Mouse (Mus musculus) MEL (cell line): Measurements from ENCODE around the gene Tcte2. TPM values are rescaled to one million over a fixed set of nuclear protein-coding genes. Genes with fewer than 3 reads are reported as not detected.

Experiments
- DNase-seq: peaks from one replicate; pipeline ENCODE4 v3.0.0; 2011; ENCODE audit warnings: low read depth, low spot score
- H3K27ac ChIP-seq: 2 replicates; pipeline ENCODE4 v1.5.1; 2012; ENCODE audit warnings: low read depth, mild to moderate bottlenecking, control low read depth, low read length, moderate library complexity; ENCODE audit not compliant: control insufficient read depth
- H3K27me3 ChIP-seq, 2 experiments: fragments of 150-350 bp in 1 of 2; sonication (generic) in 1 of 2; 2 replicates each; pipeline ENCODE4 v1.6.1; 2012; ENCODE audit warnings: low read length in 2 of 2, mild to moderate bottlenecking in 2 of 2, improper control_type of control experiment in 1 of 2, moderate library complexity in 1 of 2; ENCODE audit not compliant: insufficient read depth in 2 of 2, control insufficient read depth in 1 of 2
- H3K36me3 ChIP-seq, 2 experiments: 2 replicates each; pipeline ENCODE4 v1.6.1; 2012 to 2014; ENCODE audit warnings: low read length in 2 of 2, improper control_type of control experiment in 1 of 2, inconsistent platforms in 1 of 2, mild to moderate bottlenecking in 1 of 2; ENCODE audit not compliant: insufficient read depth in 2 of 2, control insufficient read depth in 1 of 2
- H3K4me1 ChIP-seq, 2 experiments: fragments of 150-350 bp in 1 of 2; sonication (generic) in 1 of 2; 2 replicates each; pipeline ENCODE4 v1.6.1; 2012; ENCODE audit warnings: low read length in 2 of 2, improper control_type of control experiment in 1 of 2, mild to moderate bottlenecking in 1 of 2; ENCODE audit not compliant: insufficient read depth in 2 of 2, control insufficient read depth in 1 of 2
- H3K4me3 ChIP-seq, 2 experiments: fragments of 150-350 bp in 1 of 2; sonication (generic) in 1 of 2; 2 replicates each; pipeline ENCODE4 v1.5.1; 2012; ENCODE audit warnings: low read depth in 2 of 2, low read length in 2 of 2, mild to moderate bottlenecking in 2 of 2, moderate library complexity in 2 of 2, control low read depth in 1 of 2, improper control_type of control experiment in 1 of 2; ENCODE audit not compliant: control insufficient read depth in 1 of 2, insufficient read depth in 1 of 2
- H3K79me2 ChIP-seq: 2 replicates; pipeline ENCODE4 v1.6.1; 2012; ENCODE audit warnings: mild to moderate bottlenecking, low read length, moderate library complexity; ENCODE audit not compliant: control insufficient read depth, poor library complexity, insufficient read depth
- H3K9ac ChIP-seq: 2 replicates; pipeline ENCODE4 v1.6.1; 2012; ENCODE audit warnings: low read depth, mild to moderate bottlenecking, control low read depth, low read length, moderate library complexity; ENCODE audit not compliant: control insufficient read depth, poor library complexity, severe bottlenecking
- H3K9me3 ChIP-seq: fragments of 150-350 bp; sonication (generic); replicated peaks from 2 replicates; pipeline ENCODE4 v1.6.1; 2012; ENCODE audit warnings: mild to moderate bottlenecking, low read length, improper control_type of control experiment, moderate library complexity; ENCODE audit not compliant: insufficient read depth
- BHLHE40 ChIP-seq: IDR thresholded peaks from 2 replicates; pipeline ENCODE4 v1.6.1; 2012; ENCODE audit warnings: low read depth, mild to moderate bottlenecking, inconsistent platforms, low read length, improper control_type of control experiment, borderline replicate concordance
- CHD2 ChIP-seq: IDR thresholded peaks from 2 replicates; pipeline ENCODE4 v1.6.1; 2011; ENCODE audit warnings: low read length, improper control_type of control experiment
- E2F4 ChIP-seq: IDR thresholded peaks from 2 replicates; pipeline ENCODE4 v1.6.1; 2011; ENCODE audit warnings: low read depth, low read length, improper control_type of control experiment, borderline replicate concordance
- ELF1 ChIP-seq: IDR thresholded peaks from 2 replicates; pipeline ENCODE4 v1.6.1; 2014; ENCODE audit warnings: low read depth, mild to moderate bottlenecking, inconsistent platforms, low read length, improper control_type of control experiment, moderate library complexity
- EP300 ChIP-seq, 2 experiments: IDR thresholded peaks; 2 replicates each; pipeline ENCODE4 v1.6.1; 2011; ENCODE audit warnings: improper control_type of control experiment in 2 of 2, low read length in 2 of 2, low read depth in 1 of 2, mild to moderate bottlenecking in 1 of 2
- GATA1 ChIP-seq: IDR thresholded peaks from 2 replicates; pipeline ENCODE4 v1.6.1; 2011; ENCODE audit warnings: low read depth, low read length, improper control_type of control experiment
- MAZ ChIP-seq: IDR thresholded peaks from 2 replicates; pipeline ENCODE4 v1.6.1; 2012; ENCODE audit warnings: low read depth, mild to moderate bottlenecking, inconsistent platforms, low read length, improper control_type of control experiment
- MYB ChIP-seq: IDR thresholded peaks from 2 replicates; pipeline ENCODE4 v1.6.1; 2011; ENCODE audit warnings: mild to moderate bottlenecking, low read depth, low read length, improper control_type of control experiment
- MYC ChIP-seq: IDR thresholded peaks from 2 replicates; pipeline ENCODE4 v1.6.1; 2011; ENCODE audit warnings: low read depth, mild to moderate bottlenecking, low read length, improper control_type of control experiment, moderate library complexity
- NRF1 ChIP-seq: IDR thresholded peaks from 2 replicates; pipeline ENCODE4 v1.6.1; 2014; ENCODE audit warnings: low read depth, mild to moderate bottlenecking, inconsistent platforms, low read length, improper control_type of control experiment, moderate library complexity; ENCODE audit not compliant: poor library complexity, insufficient read depth, severe bottlenecking
- POLR2A ChIP-seq, 2 experiments: IDR thresholded peaks; 2 replicates each; pipeline ENCODE4 v1.6.1; 2011 to 2012; ENCODE audit warnings: low read length in 2 of 2, mild to moderate bottlenecking in 2 of 2, control low read depth in 1 of 2, improper control_type of control experiment in 1 of 2, low read depth in 1 of 2, moderate library complexity in 1 of 2; ENCODE audit not compliant: control insufficient read depth in 1 of 2, insufficient read depth in 1 of 2, poor library complexity in 1 of 2
- POLR2AphosphoS2 ChIP-seq: IDR thresholded peaks from 2 replicates; pipeline ENCODE4 v1.6.1; 2011; ENCODE audit warnings: low read length, improper control_type of control experiment
- POLR2AphosphoS5 ChIP-seq: IDR thresholded peaks from 2 replicates; pipeline ENCODE4 v1.6.1; 2012; ENCODE audit warnings: low read depth, borderline replicate concordance, mild to moderate bottlenecking, inconsistent platforms, low read length, moderate library complexity, mixed read lengths
- RAD21 ChIP-seq: IDR thresholded peaks from 2 replicates; pipeline ENCODE4 v1.6.1; 2011; ENCODE audit warnings: mild to moderate bottlenecking, low read depth, low read length, improper control_type of control experiment
- RCOR1 ChIP-seq: IDR thresholded peaks from 2 replicates; pipeline ENCODE4 v1.6.1; 2012; ENCODE audit warnings: low read depth, mild to moderate bottlenecking, inconsistent platforms, low read length, improper control_type of control experiment
- SIN3A ChIP-seq: IDR thresholded peaks from 2 replicates; pipeline ENCODE4 v1.6.1; 2012; ENCODE audit warnings: low read length, improper control_type of control experiment, inconsistent platforms
- TAL1 ChIP-seq: IDR thresholded peaks from 2 replicates; pipeline ENCODE4 v1.6.1; 2012; ENCODE audit warnings: mild to moderate bottlenecking, inconsistent platforms, low read length, moderate library complexity, mixed read lengths
- TBP ChIP-seq: IDR thresholded peaks from 2 replicates; pipeline ENCODE4 v1.8.0; 2011; ENCODE audit warnings: low read depth, low read length, improper control_type of control experiment
- TCF12 ChIP-seq: IDR thresholded peaks from 2 replicates; pipeline ENCODE4 v1.6.1; 2014; ENCODE audit warnings: low read depth, mild to moderate bottlenecking, inconsistent platforms, low read length, improper control_type of control experiment, moderate library complexity
- UBTF ChIP-seq: IDR thresholded peaks from 2 replicates; pipeline ENCODE4 v1.6.1; 2012; ENCODE audit warnings: low read depth, mild to moderate bottlenecking, inconsistent platforms, low read length, improper control_type of control experiment, moderate library complexity, borderline replicate concordance; ENCODE audit not compliant: insufficient read depth
- USF1 ChIP-seq: IDR thresholded peaks from 2 replicates; pipeline ENCODE4 v1.6.1; 2014; ENCODE audit warnings: low read depth, mild to moderate bottlenecking, inconsistent platforms, low read length, improper control_type of control experiment, moderate library complexity
- USF2 ChIP-seq, 2 experiments: IDR thresholded peaks; 2 replicates each; pipeline ENCODE4 v1.6.1; 2011 to 2012; ENCODE audit warnings: improper control_type of control experiment in 2 of 2, low read length in 2 of 2, borderline replicate concordance in 1 of 2, inconsistent platforms in 1 of 2, low read depth in 1 of 2, mild to moderate bottlenecking in 1 of 2; ENCODE audit not compliant: insufficient read depth in 1 of 2
- ZKSCAN1 ChIP-seq: IDR thresholded peaks from 2 replicates; pipeline ENCODE4 v1.6.1; 2012; ENCODE audit warnings: low read depth, mild to moderate bottlenecking, inconsistent platforms, low read length, improper control_type of control experiment, moderate library complexity
- ZMIZ1 ChIP-seq: IDR thresholded peaks from 2 replicates; pipeline ENCODE4 v1.6.1; 2012; ENCODE audit warnings: low read depth, mild to moderate bottlenecking, inconsistent platforms, low read length, improper control_type of control experiment, moderate library complexity
- ZNF384 ChIP-seq: IDR thresholded peaks from 2 replicates; pipeline ENCODE4 v1.6.1; 2012; ENCODE audit warnings: low read depth, mild to moderate bottlenecking, inconsistent platforms, low read length, improper control_type of control experiment
- polyA plus RNA-seq, 2 experiments: library from polyadenylated mRNA; stranded (reverse) in 1 of 2; unstranded in 1 of 2; fragments of >175 nt in 1 of 2; fragments of >200 nt in 1 of 2; gene quantifications; 2 replicates each; pipeline versions ENCODE4 v1.2.1 to v1.2.4; 2012; ENCODE audit warnings: low replicate concordance in 2 of 2, low read depth in 1 of 2; ENCODE audit not compliant: insufficient read length in 2 of 2, insufficient read depth in 1 of 2, missing spikeins in 1 of 2
- total RNA-seq: library from RNA; depleted of rRNA; stranded (reverse); fragments of 300-350 nt; gene quantifications from 2 replicates; pipeline ENCODE4 v1.2.3, GENCODE M21; 2012

Tcte2 gene
- total and polyA plus RNA-seq, 3 experiments: not detected

GRCm38 (mm10) chr17:13670227-13670626 is 91.4 kb downstream of the Tcte2 start:
- no peaks in the 10 kb centered on the region for H3K9me3 ChIP-seq
- H3K79me2 ChIP-seq: no peaks in the 10 kb centered on the region
- TF ChIP-seq E2F4 (no peak), MAZ (no peak), USF1 (no peak), USF2 (IDR thresholded peaks at IDR 0.05; ENCODE audit: borderline replicate concordance in 1 of 2, insufficient read depth in 1 of 2, low read depth in 1 of 2, low read length in 2 of 2) (no peak), CHD2 (no peak), TAL1 (no peak), POLR2AphosphoS5 (no peak), RCOR1 (no peak), RAD21 (no peak), SIN3A (no peak), MYB (no peak), EP300 (IDR thresholded peaks at IDR 0.05; ENCODE audit: low read depth in 1 of 2, low read length in 2 of 2) (no peak), GATA1 (no peak), ELF1 (no peak), NRF1 (no peak)

GRCm38 (mm10) chr17:13669206-13669605 is 92.4 kb downstream of the Tcte2 start:
- Histone ChIP-seq H3K79me2 (no peaks in the 10 kb centered on the region), H3K4me1 (no peaks in the 10 kb centered on the region), H3K36me3 (no peaks in the 10 kb centered on the region), H3K27ac (no peak overlapping the region), H3K9me3 (no peaks in the 10 kb centered on the region), H3K9ac (no peak overlapping the region), H3K4me3 (no peak overlapping the region), H3K27me3 (no peaks in the 10 kb centered on the region)
- TF ChIP-seq BHLHE40 (no peak), TAL1 (no peak), ZKSCAN1 (no peak), POLR2AphosphoS2 (no peak), MYC (no peak), ZMIZ1 (no peak), USF2 (IDR thresholded peaks at IDR 0.05; ENCODE audit: borderline replicate concordance in 1 of 2, insufficient read depth in 1 of 2, low read depth in 1 of 2, low read length in 2 of 2) (no peak), EP300 (IDR thresholded peaks at IDR 0.05; ENCODE audit: low read depth in 1 of 2, low read length in 2 of 2) (no peak), TCF12 (no peak), UBTF (no peak), MYB (no peak), POLR2A (IDR thresholded peaks at IDR 0.05; ENCODE audit: control insufficient read depth in 1 of 2, insufficient read depth in 1 of 2, low read depth in 1 of 2, low read length in 2 of 2, poor library complexity in 1 of 2) (no peak), ZNF384 (no peak), TBP (no peak), POLR2AphosphoS5 (no peak)
- DNase-seq: no peak

More at GRCm38 (mm10) chr17:13670227-13670626, 91.4 kb downstream of the Tcte2 start:
- H3K9ac ChIP-seq: no peak overlapping the region
- H3K4me1 ChIP-seq: no peaks in the 10 kb centered on the region
- H3K27me3 ChIP-seq: no peaks in the 10 kb centered on the region
- no peak overlapping the region for H3K4me3 ChIP-seq
- DNase-seq: no peak
- H3K36me3 ChIP-seq: no peaks in the 10 kb centered on the region
- no peak overlapping the region for H3K27ac ChIP-seq
